Mouse (Mus musculus) thymus, adult 2 months (tissue): ENCODE results near the gene Snx19. TPM values are rescaled to one million over a fixed set of nuclear protein-coding genes. Genes with fewer than 3 reads are reported as not detected.

Experiments
- DNase-seq: peaks from one replicate; pipeline ENCODE4 v3.0.0; 2021
- H3K27ac ChIP-seq: fragments of 200-500 bp; 2 replicates; pipeline ENCODE4 v1.5.1; 2012; ENCODE audit warnings: low read length, control low read depth; ENCODE audit not compliant: control insufficient read depth, insufficient read depth
- H3K27me3 ChIP-seq: fragments of 200-500 bp; 2 replicates; pipeline ENCODE4 v1.6.1; 2012; ENCODE audit warnings: mild to moderate bottlenecking, low read length, moderate library complexity, mixed read lengths; ENCODE audit not compliant: control insufficient read depth, insufficient read depth
- H3K36me3 ChIP-seq: fragments of 200-500 bp; 2 replicates; pipeline ENCODE4 v1.6.1; 2012; ENCODE audit warnings: mild to moderate bottlenecking, low read length, moderate library complexity; ENCODE audit not compliant: control insufficient read depth, insufficient read depth
- H3K4me1 ChIP-seq: fragments of 200-500 bp; replicated peaks from 2 replicates; pipeline ENCODE4 v1.6.1; 2012; ENCODE audit warnings: low read length; ENCODE audit not compliant: control insufficient read depth, insufficient read depth
- H3K4me3 ChIP-seq: fragments of 200-500 bp; 2 replicates; pipeline ENCODE4 v1.5.1; 2012; ENCODE audit warnings: mild to moderate bottlenecking, low read length, control low read depth, moderate library complexity; ENCODE audit not compliant: control insufficient read depth, insufficient read depth
- CTCF ChIP-seq: fragments of 200-500 bp; IDR thresholded peaks from 2 replicates; pipeline ENCODE4 v1.5.1; 2012; ENCODE audit warnings: mild to moderate bottlenecking, control low read depth, low read length, moderate library complexity, borderline replicate concordance; ENCODE audit not compliant: control insufficient read depth, poor library complexity, insufficient read depth; ENCODE audit errors: extremely low read depth
- POLR2A ChIP-seq: fragments of 200-500 bp; IDR thresholded peaks from 2 replicates; pipeline ENCODE4 v1.6.1; 2012; ENCODE audit warnings: mild to moderate bottlenecking, low read length, control low read depth, moderate library complexity; ENCODE audit not compliant: control insufficient read depth, poor library complexity, insufficient read depth; ENCODE audit errors: extremely low read depth
- WGBS: fragments of 180-500 bp; shearing (Covaris S2); methylation state at CpG from one replicate; pipeline ENCODE4 v1.1.7; 2018; 5-methylcytosine and 5-hydroxymethylcytosine counted together
- polyA plus RNA-seq: library from polyadenylated mRNA; depleted of rRNA; stranded (reverse); fragments of >200 nt; gene quantifications from 2 replicates; pipeline ENCODE4 v1.2.3, GENCODE M21; 2012

Gene Snx19
- polyA plus RNA-seq, 1 experiment = 14.7 TPM

DNA sequence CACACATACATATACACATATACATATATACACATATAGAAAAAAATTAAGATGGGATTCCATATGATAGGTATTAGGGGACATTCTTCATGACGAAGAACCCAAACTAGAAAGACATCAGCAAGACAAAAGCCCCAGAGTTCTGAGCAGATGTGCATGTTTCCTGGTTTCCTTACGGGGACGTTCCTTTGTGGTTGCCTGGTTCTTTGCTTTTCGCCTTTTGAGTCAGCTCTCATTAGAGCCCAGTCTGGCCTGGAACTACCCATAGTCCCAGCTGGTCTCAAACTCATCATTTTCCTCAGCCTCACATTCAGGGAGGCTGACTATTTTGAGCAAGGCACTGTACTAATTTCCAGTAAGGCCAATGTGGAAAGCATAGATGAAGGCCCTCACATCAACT lies 7.0 kb downstream of the Snx19 start:
- 92% methylated on average over 4 of the region's 4 CpGs for WGBS
- Histone ChIP-seq H3K27ac (no peak overlapping the region), H3K36me3 (peaks cover 46% of the 10 kb centered on the region), H3K27me3 (no peaks in the 10 kb centered on the region), H3K4me1 (peaks cover 4% of the 10 kb centered on the region), H3K4me3 (no peak overlapping the region)
- no peak for DNase-seq
- TF ChIP-seq POLR2A = no peak
- TF ChIP-seq CTCF = no peak

DNA sequence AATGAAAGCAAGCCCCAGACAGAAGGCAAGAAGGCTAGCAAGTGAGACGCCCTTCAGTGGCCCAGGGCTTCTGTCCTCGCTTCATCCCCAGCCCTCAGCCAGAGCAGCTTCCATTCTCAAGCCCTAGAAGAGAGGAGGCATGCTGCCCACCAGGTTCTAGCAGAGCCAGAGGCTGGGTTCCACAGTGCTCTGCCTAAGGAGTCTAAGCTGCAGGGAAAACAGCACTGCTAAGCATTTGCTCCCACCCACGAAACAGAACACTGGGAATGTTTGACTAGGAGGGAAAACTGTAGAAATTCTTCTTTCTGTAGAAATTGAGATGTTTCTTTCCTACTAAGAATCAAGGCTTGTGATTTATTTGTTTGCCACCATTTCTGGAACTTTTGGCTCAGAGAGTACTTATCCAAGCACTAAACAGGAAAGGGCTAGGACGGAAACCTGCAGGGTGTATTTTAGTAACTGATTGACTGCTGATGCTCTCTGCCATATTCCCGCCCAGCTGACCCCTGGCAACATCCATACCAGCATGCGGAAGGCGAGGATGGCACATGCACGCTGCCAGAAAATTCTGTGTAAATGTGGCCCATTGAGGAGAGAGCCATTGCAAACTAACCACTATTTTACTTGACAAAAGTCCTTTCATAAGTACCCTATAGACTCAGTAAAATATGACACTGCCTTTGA lies 9.1 kb downstream of the Snx19 start:
- no peak overlapping the region for H3K4me3 ChIP-seq
- WGBS = 97% methylated on average over 8 of the region's 8 CpGs
- DNase-seq = no peak
- no peaks in the 10 kb centered on the region for H3K4me1 ChIP-seq
- no peak for TF ChIP-seq CTCF
- TF ChIP-seq POLR2A = no peak
- H3K27ac ChIP-seq = no peak overlapping the region
- no peaks in the 10 kb centered on the region for H3K27me3 ChIP-seq
- peaks cover 63% of the 10 kb centered on the region for H3K36me3 ChIP-seq

DNA sequence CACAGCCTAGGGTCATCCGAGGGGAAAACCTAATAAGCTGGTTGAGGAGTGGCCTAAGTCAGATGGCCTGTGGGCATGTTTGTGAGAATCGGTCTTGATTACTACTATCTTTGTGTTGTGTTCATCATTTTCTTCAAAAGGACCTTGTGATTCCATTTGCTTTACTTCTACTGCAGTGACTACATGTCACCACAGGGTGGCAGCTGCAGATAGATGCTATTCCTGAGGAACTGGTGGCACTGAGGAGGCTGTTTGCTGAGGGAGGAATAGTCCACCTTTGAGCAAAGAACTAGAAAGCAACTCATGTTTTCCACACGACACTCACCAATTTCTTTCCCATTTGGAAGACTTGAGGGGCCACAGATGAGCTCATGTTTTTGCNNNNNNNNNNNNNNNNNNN lies 11.6 kb downstream of the Snx19 start:
- Histone ChIP-seq H3K4me1 (no peaks in the 10 kb centered on the region), H3K4me3 (no peak overlapping the region), H3K27me3 (no peaks in the 10 kb centered on the region), H3K36me3 (peaks cover 48% of the 10 kb centered on the region), H3K27ac (no peak overlapping the region)
- TF ChIP-seq POLR2A = no peak
- no peak for TF ChIP-seq CTCF
- DNase-seq = peak; percentile 14
- WGBS = 87% methylated on average over 3 of the region's 3 CpGs

DNA sequence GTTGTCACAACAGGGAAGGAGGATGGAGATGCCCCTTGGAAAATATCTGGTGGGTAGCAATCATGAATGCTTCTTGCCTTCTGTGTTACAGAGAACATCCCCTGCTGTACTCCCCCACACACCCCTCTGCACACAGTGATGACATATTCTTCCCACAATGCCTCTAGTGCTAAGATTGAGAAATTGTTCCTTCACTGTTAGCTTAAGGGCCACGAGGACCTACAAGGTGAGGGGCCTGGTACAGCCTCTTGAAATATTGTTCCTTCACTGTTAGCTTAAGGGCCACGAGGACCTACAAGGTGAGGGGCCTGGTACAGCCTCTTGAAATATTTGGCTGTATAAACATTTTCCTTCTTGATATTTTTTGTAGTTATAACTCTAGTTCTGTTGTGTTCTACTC lies 14.9 kb downstream of the Snx19 start:
- Histone ChIP-seq H3K27ac (no peak overlapping the region), H3K4me1 (no peaks in the 10 kb centered on the region), H3K27me3 (no peaks in the 10 kb centered on the region), H3K4me3 (no peak overlapping the region), H3K36me3 (peaks cover 33% of the 10 kb centered on the region)
- 92% methylated on average over 2 of the region's 2 CpGs for whole genome bisulfite sequencing
- TF ChIP-seq POLR2A (no peak), CTCF (no peak)
- DNase-seq = no peak

DNA sequence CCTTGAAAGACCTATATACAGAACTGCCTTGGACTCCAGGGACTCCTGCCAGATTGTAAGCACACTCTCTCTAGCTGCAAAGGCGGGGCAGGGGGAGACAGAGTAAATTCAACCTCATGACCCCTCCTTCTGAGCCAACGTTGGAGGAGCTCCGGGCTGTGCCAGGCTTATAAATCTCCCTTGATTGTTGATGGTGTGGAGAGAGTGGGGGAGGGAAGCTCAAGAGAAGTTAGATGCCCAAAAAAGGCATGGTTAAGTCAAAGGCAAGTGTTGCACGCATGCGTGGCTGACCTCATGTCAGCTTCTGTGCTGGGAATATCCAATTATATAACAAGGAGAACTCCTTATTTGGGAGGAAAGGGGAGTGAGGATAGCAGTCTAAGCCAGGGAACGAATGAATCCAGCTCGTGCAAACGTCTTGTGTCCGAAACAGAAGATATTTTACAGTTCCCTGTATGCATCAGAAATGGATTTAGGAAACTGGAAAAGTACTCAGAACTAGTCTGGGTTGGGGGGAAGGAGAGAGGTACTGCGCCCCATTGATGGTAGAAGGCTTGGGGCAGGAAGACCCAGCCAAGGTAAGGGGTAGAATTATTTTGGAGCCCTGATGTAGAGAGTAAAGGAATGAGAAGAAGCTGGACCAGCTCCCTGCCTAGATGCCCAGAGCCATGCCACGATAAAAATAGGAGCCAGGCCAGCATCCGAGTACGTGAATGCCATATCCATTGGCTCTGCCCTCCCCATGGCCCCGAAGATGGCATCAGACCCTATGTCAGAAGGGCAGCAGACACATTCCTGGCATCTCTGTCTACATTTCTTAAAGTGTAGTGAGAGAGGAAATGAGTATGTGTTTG lies 18.6 kb downstream of the Snx19 start:
- DNase-seq = no peak

DNA sequence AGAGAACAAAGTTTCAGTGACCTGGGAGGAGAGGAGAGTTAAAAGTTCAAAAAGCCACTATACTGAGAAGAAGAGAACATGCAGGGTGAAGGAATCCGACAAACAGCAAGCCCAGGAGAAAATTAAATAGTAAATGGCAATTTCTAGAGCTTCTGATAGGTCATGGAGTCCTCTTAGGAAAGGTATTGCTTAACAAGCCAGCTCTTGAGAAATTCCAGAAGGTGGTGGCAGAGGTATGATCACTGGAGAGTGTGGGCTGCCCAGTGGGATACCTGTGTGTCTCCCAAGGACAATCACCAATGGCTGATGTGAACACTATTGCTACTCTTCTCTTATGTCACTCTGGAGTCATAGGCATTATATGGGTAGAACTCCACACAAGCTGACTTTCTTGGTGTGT lies 19.2 kb downstream of the Snx19 start:
- Histone ChIP-seq H3K36me3 (peaks cover 8% of the 10 kb centered on the region; the same call in 1 of the 2 replicates), H3K4me3 (no peak overlapping the region), H3K27ac (no peak overlapping the region), H3K4me1 (no peaks in the 10 kb centered on the region), H3K27me3 (no peaks in the 10 kb centered on the region)
- TF ChIP-seq POLR2A (no peak), CTCF (no peak)
- no peak for DNase-seq
- 94% methylated on average over 1 of the region's 1 CpGs for WGBS

More for the DNA sequence above, 18.6 kb downstream of the Snx19 start:
- TF ChIP-seq POLR2A (no peak), CTCF (no peak)
- Histone ChIP-seq H3K36me3 (peaks cover 12% of the 10 kb centered on the region), H3K27ac (no peak overlapping the region), H3K4me1 (no peaks in the 10 kb centered on the region), H3K27me3 (no peaks in the 10 kb centered on the region), H3K4me3 (no peak overlapping the region)
- WGBS = 91% methylated on average over 14 of the region's 14 CpGs

DNA sequence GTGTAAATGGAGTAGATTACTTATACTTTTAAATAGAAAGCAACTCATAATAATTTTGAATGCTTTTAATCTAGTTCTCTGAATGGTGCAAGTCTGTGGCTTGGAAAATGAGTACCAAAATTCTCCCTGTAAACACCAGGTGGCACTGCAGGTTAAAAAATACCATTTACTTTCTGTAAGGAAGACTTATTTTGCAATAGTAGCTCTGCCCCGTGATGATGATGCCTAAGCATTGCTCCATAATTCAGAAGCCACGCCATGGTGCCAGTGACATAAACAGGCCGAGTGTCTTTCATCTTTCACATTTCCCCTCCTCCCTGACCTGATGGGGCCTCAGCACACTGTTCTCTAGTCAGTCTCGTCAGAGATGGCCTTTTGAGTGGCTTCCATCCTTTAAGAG lies 21.6 kb downstream of the Snx19 start:
- H3K27me3 ChIP-seq = no peaks in the 10 kb centered on the region
- TF ChIP-seq CTCF = no peak
- no peak for TF ChIP-seq POLR2A
- peak; percentile 9 for DNase-seq
- peaks cover 8% of the 10 kb centered on the region for H3K36me3 ChIP-seq
- H3K4me3 ChIP-seq = no peak overlapping the region
- H3K4me1 ChIP-seq = no peaks in the 10 kb centered on the region
- no peak overlapping the region for H3K27ac ChIP-seq
- 75% methylated on average over 4 of the region's 4 CpGs for WGBS
